Mouse (Mus musculus) E14TG2a.4 (cell line): ENCODE results near the gene Col27a1.

Experiments
- H3K27me3 ChIP-seq: 2 replicates; pipeline ENCODE4 v1.6.1; 2014; ENCODE audit warnings: low read length, control low read depth; ENCODE audit not compliant: insufficient read depth
- H3K36me3 ChIP-seq: 2 replicates; pipeline ENCODE4 v1.6.1; 2014; ENCODE audit warnings: low read length, control low read depth; ENCODE audit not compliant: insufficient read depth
- H3K4me1 ChIP-seq: replicated peaks from 2 replicates; pipeline ENCODE4 v1.6.1; 2014; ENCODE audit warnings: low read depth, low read length, control low read depth
- H3K4me3 ChIP-seq: replicated peaks from 2 replicates; pipeline ENCODE4 v1.5.1; 2014; ENCODE audit warnings: mild to moderate bottlenecking, low read length
- H3K9me3 ChIP-seq: 2 replicates; pipeline ENCODE4 v1.6.1; 2014; ENCODE audit warnings: low read length, control low read depth
- CTCF ChIP-seq: conservative IDR thresholded peaks from 2 replicates; pipeline ENCODE4 v1.5.1; 2014; ENCODE audit warnings: low read length
- NANOG ChIP-seq: IDR thresholded peaks from 2 replicates; pipeline ENCODE4 v1.6.1; 2014; ENCODE audit warnings: borderline replicate concordance, low read length, mixed read lengths
- POU5F1 ChIP-seq: IDR thresholded peaks from 2 replicates; pipeline ENCODE4 v1.6.1; 2014; ENCODE audit warnings: low read length, borderline replicate concordance

Col27a1 gene

GRCm38 (mm10) chr4:63217513-63217912 is 3.7 kb downstream of the Col27a1 start:
- peaks cover 82% of the 10 kb centered on the region for H3K27me3 ChIP-seq
- no peaks in the 10 kb centered on the region for H3K36me3 ChIP-seq
- H3K9me3 ChIP-seq: peaks cover 5% of the 10 kb centered on the region; the same call in 1 of the 2 replicates
- peaks cover 20% of the 10 kb centered on the region for H3K4me1 ChIP-seq
- H3K4me3 ChIP-seq: no peak overlapping the region
- TF ChIP-seq POU5F1 (no peak), CTCF (no peak), NANOG (no peak)

DNA sequence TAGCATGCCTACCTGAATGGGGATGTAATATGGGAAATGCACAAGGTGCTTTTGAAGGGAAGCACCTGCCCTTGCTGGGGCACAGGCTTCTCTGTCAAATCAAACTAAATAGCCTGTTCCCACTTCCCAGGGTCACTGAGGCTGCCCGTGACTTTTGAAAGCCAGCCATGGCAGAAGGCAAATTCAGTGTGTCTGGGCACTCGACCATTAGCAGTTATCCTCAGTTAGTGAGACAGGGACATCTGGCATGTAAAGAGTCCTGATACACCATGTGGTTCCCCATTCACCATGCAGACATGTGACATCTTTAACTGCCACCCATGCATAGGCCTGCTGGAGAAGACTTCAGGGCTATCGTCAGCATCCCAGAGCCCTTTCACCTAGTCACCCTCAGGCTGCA is 5.3 kb downstream of the Col27a1 start:
- no peaks in the 10 kb centered on the region for H3K9me3 ChIP-seq
- TF ChIP-seq POU5F1 (no peak), NANOG (no peak), CTCF (no peak)
- H3K27me3 ChIP-seq: peaks cover 78% of the 10 kb centered on the region
- no peaks in the 10 kb centered on the region for H3K36me3 ChIP-seq
- no peak overlapping the region for H3K4me3 ChIP-seq
- peaks cover 20% of the 10 kb centered on the region for H3K4me1 ChIP-seq

DNA sequence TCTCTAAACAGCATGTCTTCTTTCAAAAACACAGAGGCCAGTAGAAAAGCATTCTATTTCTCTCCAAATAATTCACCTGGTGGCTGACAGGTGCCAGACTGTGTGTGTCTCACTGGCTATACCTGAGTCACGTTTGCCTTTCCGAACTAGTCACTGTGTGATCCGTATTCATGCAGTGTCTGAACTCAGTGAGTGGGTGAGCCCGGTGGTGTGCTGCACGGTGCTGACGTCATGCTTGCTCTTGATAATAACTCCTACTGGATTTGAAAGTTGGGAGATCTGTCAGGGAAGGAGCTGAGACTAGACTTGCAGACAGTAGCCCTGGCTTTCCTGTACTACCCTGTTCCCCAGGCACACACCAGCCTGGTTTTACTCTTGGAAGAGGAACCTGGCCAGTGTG is 5.8 kb downstream of the Col27a1 start:
- TF ChIP-seq NANOG (no peak), POU5F1 (no peak)
- Histone ChIP-seq H3K36me3 (no peaks in the 10 kb centered on the region), H3K4me3 (no peak overlapping the region), H3K27me3 (peaks cover 78% of the 10 kb centered on the region), H3K9me3 (no peaks in the 10 kb centered on the region), H3K4me1 (peaks cover 16% of the 10 kb centered on the region)

GRCm38 (mm10) chr4:63221096-63221958 is 7.5 kb downstream of the Col27a1 start:
- no peaks in the 10 kb centered on the region for H3K9me3 ChIP-seq
- no peak overlapping the region for H3K4me3 ChIP-seq
- TF ChIP-seq NANOG: no peak
- TF ChIP-seq POU5F1: no peak
- no peak for TF ChIP-seq CTCF
- no peaks in the 10 kb centered on the region for H3K36me3 ChIP-seq
- peaks cover 5% of the 10 kb centered on the region for H3K4me1 ChIP-seq
- H3K27me3 ChIP-seq: peaks cover 69% of the 10 kb centered on the region

- Histone ChIP-seq H3K36me3 (no peaks in the 10 kb centered on the region), H3K27me3 (peaks cover 65% of the 10 kb centered on the region), H3K9me3 (no peaks in the 10 kb centered on the region), H3K4me1 (no peaks in the 10 kb centered on the region), H3K4me3 (no peak overlapping the region)
- TF ChIP-seq NANOG (no peak), CTCF (no peak), POU5F1 (no peak)
Measured at GRCm38 (mm10) chr4:63222246-63222645, 8.4 kb downstream of the Col27a1 start.

- H3K4me3 ChIP-seq: no peak overlapping the region
- no peaks in the 10 kb centered on the region for H3K36me3 ChIP-seq
- peaks cover 43% of the 10 kb centered on the region for H3K27me3 ChIP-seq
- no peaks in the 10 kb centered on the region for H3K9me3 ChIP-seq
- H3K4me1 ChIP-seq: no peaks in the 10 kb centered on the region
- TF ChIP-seq CTCF (no peak), POU5F1 (no peak), NANOG (no peak)
Measured at GRCm38 (mm10) chr4:63225373-63225772, 11.6 kb downstream of the Col27a1 start.

DNA sequence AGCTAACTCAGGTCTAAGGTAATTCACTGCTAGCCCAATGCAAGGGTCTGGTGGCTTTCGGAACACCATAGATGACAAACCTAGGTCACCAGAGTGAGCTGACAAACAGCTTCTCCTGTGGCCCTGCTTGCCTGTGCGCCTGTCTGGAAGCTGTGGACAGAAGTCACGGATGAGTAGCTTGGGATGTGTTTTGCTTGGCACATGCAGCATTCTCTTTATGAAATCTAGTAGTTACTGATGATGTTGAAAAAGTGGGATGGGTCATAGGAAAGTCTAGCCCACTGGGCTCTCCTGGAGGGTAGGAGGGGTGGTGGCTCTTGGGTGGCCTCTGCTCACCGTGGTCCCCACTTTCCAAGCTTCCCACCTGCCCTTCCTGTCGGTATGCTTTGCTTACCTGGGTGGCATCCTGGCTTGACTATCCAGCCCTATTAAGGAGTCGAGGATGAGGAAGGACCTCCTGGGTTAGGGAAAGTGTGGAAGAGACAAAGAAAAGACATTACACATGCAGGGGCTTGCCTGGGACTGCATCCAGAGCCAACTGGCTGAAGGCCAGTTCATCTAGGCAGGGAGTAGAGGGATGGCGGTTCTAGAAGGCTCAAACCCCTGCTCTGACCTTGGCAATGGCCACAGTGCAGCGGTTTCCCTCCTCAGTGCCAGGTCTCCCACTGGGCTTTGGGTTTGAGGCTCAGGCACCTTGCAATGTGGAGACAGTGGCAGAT is 12.5 kb downstream of the Col27a1 start:
- no peak overlapping the region for H3K4me3 ChIP-seq
- no peaks in the 10 kb centered on the region for H3K4me1 ChIP-seq
- no peaks in the 10 kb centered on the region for H3K36me3 ChIP-seq
- H3K9me3 ChIP-seq: no peaks in the 10 kb centered on the region
- H3K27me3 ChIP-seq: peaks cover 37% of the 10 kb centered on the region
- TF ChIP-seq NANOG (no peak), POU5F1 (no peak), CTCF (no peak)

- H3K4me3 ChIP-seq: no peak overlapping the region
- no peaks in the 10 kb centered on the region for H3K9me3 ChIP-seq
- TF ChIP-seq CTCF: no peak
- no peak for TF ChIP-seq POU5F1
- TF ChIP-seq NANOG: no peak
- H3K36me3 ChIP-seq: no peaks in the 10 kb centered on the region
- no peaks in the 10 kb centered on the region for H3K4me1 ChIP-seq
- H3K27me3 ChIP-seq: peaks cover 37% of the 10 kb centered on the region
Measured at GRCm38 (mm10) chr4:63226883-63227235, 13.1 kb downstream of the Col27a1 start.
